Mouse (Mus musculus): ENCODE data around the gene Lrrc32. TPM values are rescaled to one million over a fixed set of nuclear protein-coding genes. Genes with fewer than 3 reads are reported as not detected.

Lrrc32 gene
- polyA plus RNA-seq, 1 experiment from 2014 or later, result 5.2 TPM

- H3K4me1 ChIP-seq (replicated peaks; ENCODE audit: control insufficient read depth, insufficient read depth, low read length), result peaks cover 4% of the 10 kb centered on the region; the same call in 1 of the 2 replicates
- no peak overlapping the region for H3K4me3 ChIP-seq (ENCODE audit: low read depth, low read length)
- no peaks in the 10 kb centered on the region for H3K9me3 ChIP-seq (ENCODE audit: control insufficient read depth, low read length)
- DNase-seq (ENCODE audit: low spot score) (no peak), ATAC-seq (replicated peaks; ENCODE audit: low FRiP score) (no peak)
- WGBS, result 93% methylated on average over 4 of the region's 4 CpGs
- no peak overlapping the region for H3K4me2 ChIP-seq (ENCODE audit: low read depth, low read length, severe bottlenecking)
- H3K36me3 ChIP-seq (ENCODE audit: control insufficient read depth, insufficient read depth, low read length), result no peaks in the 10 kb centered on the region
- H3K27ac ChIP-seq (ENCODE audit: low read depth, low read length), result no peak overlapping the region
- no peaks in the 10 kb centered on the region for H3K27me3 ChIP-seq (ENCODE audit: control insufficient read depth, insufficient read depth, low read length)
- no peak overlapping the region for H3K9ac ChIP-seq (ENCODE audit: low read length)
Measured at GRCm38 (mm10) chr7:98532981-98533380, 43.9 kb downstream of the Lrrc32 start.

GRCm38 (mm10) chr7:98534432-98534855 lies 45.4 kb downstream of the Lrrc32 start:
- Histone ChIP-seq H3K9me3 (ENCODE audit: control insufficient read depth, low read length) (no peaks in the 10 kb centered on the region), H3K36me3 (ENCODE audit: control insufficient read depth, insufficient read depth, low read length) (no peaks in the 10 kb centered on the region), H3K27me3 (ENCODE audit: control insufficient read depth, insufficient read depth, low read length) (no peaks in the 10 kb centered on the region), H3K27ac (ENCODE audit: low read depth, low read length) (no peak overlapping the region), H3K4me2 (ENCODE audit: low read depth, low read length, severe bottlenecking) (no peak overlapping the region), H3K4me1 (replicated peaks; ENCODE audit: control insufficient read depth, insufficient read depth, low read length) (peaks cover 6% of the 10 kb centered on the region; the same call in 1 of the 2 replicates), H3K9ac (ENCODE audit: low read length) (no peak overlapping the region), H3K4me3 (ENCODE audit: low read depth, low read length) (no peak overlapping the region)
- 88% methylated on average over 13 of the region's 13 CpGs for WGBS
- DNase-seq (ENCODE audit: low spot score), result no peak
- ATAC-seq (replicated peaks; ENCODE audit: low FRiP score), result no peak

GRCm38 (mm10) chr7:98535191-98535590 lies 46.1 kb downstream of the Lrrc32 start:
- Histone ChIP-seq H3K27ac (ENCODE audit: low read depth, low read length) (no peak overlapping the region), H3K27me3 (ENCODE audit: control insufficient read depth, insufficient read depth, low read length) (no peaks in the 10 kb centered on the region), H3K36me3 (ENCODE audit: control insufficient read depth, insufficient read depth, low read length) (no peaks in the 10 kb centered on the region), H3K9ac (ENCODE audit: low read length) (no peak overlapping the region), H3K9me3 (ENCODE audit: control insufficient read depth, low read length) (no peaks in the 10 kb centered on the region), H3K4me1 (replicated peaks; ENCODE audit: control insufficient read depth, insufficient read depth, low read length) (peaks cover 6% of the 10 kb centered on the region; the same call in 1 of the 2 replicates), H3K4me2 (ENCODE audit: low read depth, low read length, severe bottlenecking) (no peak overlapping the region), H3K4me3 (ENCODE audit: low read depth, low read length) (no peak overlapping the region)
- 92% methylated on average over 6 of the region's 6 CpGs for WGBS
- no peak for ATAC-seq (replicated peaks; ENCODE audit: low FRiP score)
- DNase-seq (ENCODE audit: low spot score), result no peak

- ATAC-seq (replicated peaks; ENCODE audit: low FRiP score) (no peak), DNase-seq (ENCODE audit: low spot score) (no peak)
- 88% methylated on average over 4 of the region's 4 CpGs for WGBS
- Histone ChIP-seq H3K36me3 (ENCODE audit: control insufficient read depth, insufficient read depth, low read length) (no peaks in the 10 kb centered on the region), H3K27me3 (ENCODE audit: control insufficient read depth, insufficient read depth, low read length) (no peaks in the 10 kb centered on the region), H3K4me3 (ENCODE audit: low read depth, low read length) (no peak overlapping the region), H3K9ac (ENCODE audit: low read length) (no peak overlapping the region), H3K4me2 (ENCODE audit: low read depth, low read length, severe bottlenecking) (no peak overlapping the region), H3K9me3 (ENCODE audit: control insufficient read depth, low read length) (no peaks in the 10 kb centered on the region), H3K27ac (ENCODE audit: low read depth, low read length) (no peak overlapping the region), H3K4me1 (replicated peaks; ENCODE audit: control insufficient read depth, insufficient read depth, low read length) (peaks cover 6% of the 10 kb centered on the region; the same call in 1 of the 2 replicates)
Measured at GRCm38 (mm10) chr7:98535882-98536281, 46.8 kb downstream of the Lrrc32 start.

GRCm38 (mm10) chr7:98537210-98537966 lies 48.3 kb downstream of the Lrrc32 start:
- Histone ChIP-seq H3K4me1 (replicated peaks; ENCODE audit: control insufficient read depth, insufficient read depth, low read length) (peaks cover 6% of the 10 kb centered on the region; the same call in 1 of the 2 replicates), H3K27me3 (ENCODE audit: control insufficient read depth, insufficient read depth, low read length) (no peaks in the 10 kb centered on the region), H3K9me3 (ENCODE audit: control insufficient read depth, low read length) (no peaks in the 10 kb centered on the region), H3K27ac (ENCODE audit: low read depth, low read length) (no peak overlapping the region), H3K4me2 (ENCODE audit: low read depth, low read length, severe bottlenecking) (no peak overlapping the region), H3K36me3 (ENCODE audit: control insufficient read depth, insufficient read depth, low read length) (no peaks in the 10 kb centered on the region), H3K9ac (ENCODE audit: low read length) (no peak overlapping the region; the same call in 1 of the 2 replicates), H3K4me3 (ENCODE audit: low read depth, low read length) (no peak overlapping the region)
- WGBS, result 17% methylated on average over 10 of the region's 10 CpGs
- DNase-seq (ENCODE audit: low spot score) (peak; percentile 57), ATAC-seq (replicated peaks; ENCODE audit: low FRiP score) (no peak; the same call in 1 of the 2 replicates)

GRCm38 (mm10) chr7:98537967-98538573 lies 49.0 kb downstream of the Lrrc32 start:
- Histone ChIP-seq H3K27ac (ENCODE audit: low read depth, low read length) (no peak overlapping the region), H3K9ac (ENCODE audit: low read length) (no peak overlapping the region; the same call in 1 of the 2 replicates)
- ATAC-seq (replicated peaks; ENCODE audit: low FRiP score), result peak; percentile 53; the same call in 1 of the 2 replicates

GRCm38 (mm10) chr7:98540879-98541278 lies 51.8 kb downstream of the Lrrc32 start:
- no peak for DNase-seq (ENCODE audit: low spot score)

More at GRCm38 (mm10) chr7:98537967-98538573, 49.0 kb downstream of the Lrrc32 start:
- Histone ChIP-seq H3K4me1 (replicated peaks; ENCODE audit: control insufficient read depth, insufficient read depth, low read length) (peaks cover 6% of the 10 kb centered on the region; the same call in 1 of the 2 replicates), H3K4me2 (ENCODE audit: low read depth, low read length, severe bottlenecking) (no peak overlapping the region), H3K4me3 (ENCODE audit: low read depth, low read length) (no peak overlapping the region), H3K36me3 (ENCODE audit: control insufficient read depth, insufficient read depth, low read length) (no peaks in the 10 kb centered on the region), H3K9me3 (ENCODE audit: control insufficient read depth, low read length) (no peaks in the 10 kb centered on the region), H3K27me3 (ENCODE audit: control insufficient read depth, insufficient read depth, low read length) (no peaks in the 10 kb centered on the region)
- 35% methylated on average over 8 of the region's 8 CpGs for WGBS
- peak; percentile 58 for DNase-seq (ENCODE audit: low spot score)

GRCm38 (mm10) chr7:98541564-98541963 lies 52.5 kb downstream of the Lrrc32 start:
- 94% methylated on average over 5 of the region's 5 CpGs for WGBS
- Histone ChIP-seq H3K27me3 (ENCODE audit: control insufficient read depth, insufficient read depth, low read length) (no peaks in the 10 kb centered on the region), H3K4me1 (replicated peaks; ENCODE audit: control insufficient read depth, insufficient read depth, low read length) (peaks cover 6% of the 10 kb centered on the region; the same call in 1 of the 2 replicates), H3K9me3 (ENCODE audit: control insufficient read depth, low read length) (no peaks in the 10 kb centered on the region), H3K4me3 (ENCODE audit: low read depth, low read length) (no peak overlapping the region), H3K36me3 (ENCODE audit: control insufficient read depth, insufficient read depth, low read length) (no peaks in the 10 kb centered on the region), H3K9ac (ENCODE audit: low read length) (no peak overlapping the region), H3K4me2 (ENCODE audit: low read depth, low read length, severe bottlenecking) (no peak overlapping the region), H3K27ac (ENCODE audit: low read depth, low read length) (no peak overlapping the region)
- no peak for DNase-seq (ENCODE audit: low spot score)
- ATAC-seq (replicated peaks; ENCODE audit: low FRiP score), result no peak

More at GRCm38 (mm10) chr7:98540879-98541278, 51.8 kb downstream of the Lrrc32 start:
- 79% methylated on average over 2 of the region's 2 CpGs for WGBS
- no peaks in the 10 kb centered on the region for H3K36me3 ChIP-seq (ENCODE audit: control insufficient read depth, insufficient read depth, low read length)
- no peak overlapping the region for H3K9ac ChIP-seq (ENCODE audit: low read length)
- H3K27me3 ChIP-seq (ENCODE audit: control insufficient read depth, insufficient read depth, low read length), result no peaks in the 10 kb centered on the region
- ATAC-seq (replicated peaks; ENCODE audit: low FRiP score), result no peak
- no peak overlapping the region for H3K27ac ChIP-seq (ENCODE audit: low read depth, low read length)
- peaks cover 6% of the 10 kb centered on the region; the same call in 1 of the 2 replicates for H3K4me1 ChIP-seq (replicated peaks; ENCODE audit: control insufficient read depth, insufficient read depth, low read length)
- H3K9me3 ChIP-seq (ENCODE audit: control insufficient read depth, low read length), result no peaks in the 10 kb centered on the region
- H3K4me3 ChIP-seq (ENCODE audit: low read depth, low read length), result no peak overlapping the region
- H3K4me2 ChIP-seq (ENCODE audit: low read depth, low read length, severe bottlenecking), result no peak overlapping the region

Data from forebrain, embryonic 11.5 days (tissue).